Mouse (Mus musculus) limb, embryonic 10.5 days (tissue): Measurements from ENCODE around the gene Hecw1. TPM values are rescaled to one million over a fixed set of nuclear protein-coding genes. Genes with fewer than 3 reads are reported as not detected.
A peak's percentile ranks its signal among the peaks of the same experiment; 100 is the strongest.

Experiments used
- DNase-seq: peaks from one replicate; pipeline ENCODE4 v3.0.0-alpha.2; 2017; ENCODE audit warnings: low spot score
- H3K27ac ChIP-seq: fragments of 300-500 bp; sonication (generic); 2 replicates; pipeline ENCODE4 v1.5.1; 2016; ENCODE audit warnings: mild to moderate bottlenecking
- H3K27me3 ChIP-seq: fragments of 300-500 bp; sonication (generic); 2 replicates; pipeline ENCODE4 v1.6.1; 2016; ENCODE audit warnings: low read depth, mild to moderate bottlenecking; ENCODE audit not compliant: poor library complexity, severe bottlenecking
- H3K36me3 ChIP-seq: fragments of 300-500 bp; sonication (generic); 2 replicates; pipeline ENCODE4 v1.6.1; 2016; ENCODE audit warnings: mild to moderate bottlenecking, moderate library complexity
- H3K4me1 ChIP-seq: fragments of 300-500 bp; sonication (generic); 2 replicates; pipeline ENCODE4 v1.6.1; 2016
- H3K4me3 ChIP-seq: fragments of 300-500 bp; sonication (generic); 2 replicates; pipeline ENCODE4 v1.5.1; 2016; ENCODE audit warnings: mild to moderate bottlenecking, moderate library complexity
- H3K9me3 ChIP-seq: fragments of 300-500 bp; sonication (generic); replicated peaks from 2 replicates; pipeline ENCODE4 v1.6.1; 2016; ENCODE audit warnings: mild to moderate bottlenecking
- WGBS: fragments of 180-500 bp; shearing (Covaris S2); methylation state at CpG from one replicate; pipeline ENCODE4 v1.1.7; 2016; 5-methylcytosine and 5-hydroxymethylcytosine counted together
- polyA plus RNA-seq: library from polyadenylated mRNA; unstranded; fragments of >200 nt; fragmentation: Nextera tagmentation; extraction: Ambion mirVana; gene quantifications from 2 replicates; pipeline ENCODE4 v1.2.1, GENCODE M21; 2016

Hecw1 gene
- 0.09 and 0.15 TPM in 2 replicates for polyA plus RNA-seq

DNA sequence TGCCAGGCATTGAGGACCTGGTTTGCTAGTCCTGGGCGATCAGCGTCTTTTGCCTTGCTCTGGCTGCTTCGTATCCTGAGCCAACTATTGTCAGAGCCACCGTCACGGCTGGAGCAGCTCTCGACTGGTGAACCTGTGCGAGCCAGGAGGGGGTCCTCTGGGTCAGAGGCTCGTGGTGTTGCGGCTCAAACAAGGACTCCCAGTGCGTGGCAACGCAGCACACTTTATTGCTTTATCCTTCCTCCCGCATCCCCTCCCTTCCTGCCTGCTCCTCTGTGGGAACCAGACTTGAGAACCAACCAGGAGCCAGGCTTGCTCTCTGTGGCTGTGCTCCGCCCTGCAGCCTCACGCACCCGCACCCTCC is at the start of gene Hecw1:
TSS of gene Hecw1 (minus strand) at position 323 of the 364 bp plus-strand sequence.
- Histone ChIP-seq H3K27me3 (peaks cover 56% of the 10 kb centered on the region), H3K4me1 (peaks cover 10% of the 10 kb centered on the region), H3K4me3 (peak within 1 kb of the TSS; percentile 60), H3K27ac (no peak within 1 kb of the TSS), H3K9me3 (no peaks in the 10 kb centered on the region), H3K36me3 (no peaks in the 10 kb centered on the region)
- WGBS, result 1% methylated on average over 15 of the region's 15 CpGs
- DNase-seq, result no peak

DNA sequence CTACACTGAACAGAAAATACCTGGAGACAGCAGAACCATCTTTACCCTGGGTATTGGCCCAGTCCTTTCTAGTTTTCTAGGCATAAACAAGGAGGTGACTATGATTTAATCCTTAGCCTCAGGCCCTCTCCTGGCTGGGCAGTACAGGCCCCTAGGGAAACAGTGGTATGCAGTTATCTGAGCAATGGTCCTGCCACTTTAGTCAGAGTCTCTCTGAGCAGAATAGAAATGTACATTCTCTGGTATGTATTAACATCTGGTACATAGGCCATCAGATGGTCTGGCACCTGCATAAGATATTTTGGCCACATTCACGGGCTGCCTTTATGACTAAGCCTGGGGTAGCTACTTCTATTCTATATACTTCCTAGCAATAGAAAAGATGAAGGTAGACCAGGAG is 38.3 kb upstream of the Hecw1 start:
- Histone ChIP-seq H3K4me3 (no peak overlapping the region), H3K27ac (no peak overlapping the region), H3K27me3 (no peaks in the 10 kb centered on the region), H3K9me3 (no peaks in the 10 kb centered on the region), H3K36me3 (no peaks in the 10 kb centered on the region), H3K4me1 (no peaks in the 10 kb centered on the region)
- no peak for DNase-seq
- WGBS, result 91% methylated on average over 1 of the region's 1 CpGs

DNA sequence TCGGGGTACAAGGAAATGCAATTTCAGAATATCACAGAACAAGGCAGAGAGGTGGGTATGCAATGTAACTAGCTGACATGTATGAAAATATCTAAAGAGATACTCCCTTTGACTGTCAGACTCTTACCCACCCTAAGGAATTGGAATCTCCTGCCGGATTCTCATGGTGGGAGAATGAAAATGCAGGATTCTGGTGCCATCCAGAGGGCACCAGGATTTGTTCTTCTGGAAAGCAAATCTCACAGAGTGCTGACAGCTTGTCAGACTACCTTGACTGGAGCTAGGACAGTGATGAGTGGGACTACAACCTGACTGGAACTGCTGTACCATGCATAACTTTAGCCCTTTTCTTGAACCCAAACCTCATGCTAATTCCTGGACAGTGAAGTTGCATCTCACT is 29.6 kb upstream of the Hecw1 start:
- Histone ChIP-seq H3K9me3 (no peaks in the 10 kb centered on the region), H3K4me3 (no peak overlapping the region), H3K27ac (no peak overlapping the region), H3K36me3 (no peaks in the 10 kb centered on the region), H3K4me1 (no peaks in the 10 kb centered on the region), H3K27me3 (no peaks in the 10 kb centered on the region)
- DNase-seq, result no peak
- 84% methylated on average over 2 of the region's 2 CpGs for WGBS

DNA sequence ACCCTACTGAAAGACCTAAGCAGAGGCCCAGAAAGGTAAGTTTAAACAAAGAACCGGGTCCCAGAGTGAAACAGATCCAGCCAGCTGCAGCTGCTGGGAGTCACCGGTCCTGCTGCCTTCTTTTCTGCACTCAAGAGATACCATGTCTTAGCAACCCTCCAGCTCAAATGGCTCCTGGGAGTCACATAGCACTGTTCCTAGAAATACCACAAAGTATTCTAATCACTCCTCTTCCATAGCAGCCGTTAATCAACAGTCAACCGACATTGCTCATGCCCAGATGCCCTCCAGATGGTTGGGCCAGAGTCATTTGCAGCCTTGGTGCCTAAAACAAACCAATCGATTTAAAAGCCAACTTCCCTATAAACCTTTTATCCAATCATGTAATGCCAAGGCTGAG is 19.8 kb upstream of the Hecw1 start:
- no peaks in the 10 kb centered on the region for H3K27me3 ChIP-seq
- H3K9me3 ChIP-seq, result no peaks in the 10 kb centered on the region
- H3K4me1 ChIP-seq, result no peaks in the 10 kb centered on the region
- H3K4me3 ChIP-seq, result no peak overlapping the region
- 79% methylated on average over 5 of the region's 5 CpGs for WGBS
- no peak for DNase-seq
- no peaks in the 10 kb centered on the region for H3K36me3 ChIP-seq
- no peak overlapping the region for H3K27ac ChIP-seq

DNA sequence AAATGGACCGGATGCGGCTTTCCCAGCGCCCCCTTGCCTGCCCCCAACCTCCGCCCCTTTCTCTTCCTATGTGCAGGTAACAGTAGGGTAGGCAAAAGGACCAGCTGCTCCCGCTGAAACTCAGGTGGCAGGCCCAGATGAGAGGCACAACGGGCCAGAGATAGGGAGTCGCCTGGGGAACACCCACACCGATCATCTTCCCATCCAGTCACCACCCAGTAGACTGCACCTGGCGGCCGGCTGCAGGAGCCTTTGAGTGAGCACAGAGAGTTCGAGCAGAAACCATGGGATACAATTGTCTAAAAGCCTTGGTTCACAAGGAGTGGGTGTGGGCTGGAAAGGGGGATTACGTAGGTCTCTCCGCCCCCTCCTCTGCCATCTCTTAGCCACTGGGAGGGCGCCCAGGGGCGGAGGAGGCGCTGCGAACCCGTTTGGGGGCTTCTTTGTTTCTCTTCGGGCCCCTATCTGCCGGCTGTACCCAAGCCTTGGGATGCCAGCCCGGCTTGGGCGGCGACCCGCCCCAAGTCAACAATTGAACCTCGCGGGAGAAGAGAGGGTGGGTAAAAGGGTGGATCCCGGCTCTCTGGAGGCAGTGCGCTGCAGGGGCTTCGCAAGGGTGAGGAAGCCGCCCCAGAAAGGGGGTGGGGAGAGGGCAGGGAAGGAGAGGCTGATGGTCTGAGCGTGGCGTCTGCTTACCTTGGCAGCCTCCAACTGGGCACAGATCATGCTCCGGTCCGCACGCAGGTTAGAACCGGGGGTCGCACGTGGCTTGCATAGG is 711 bp downstream of the Hecw1 start:
- H3K4me3 ChIP-seq, result peak overlapping the region; percentile 60
- H3K27me3 ChIP-seq, result peaks cover 56% of the 10 kb centered on the region
- no peaks in the 10 kb centered on the region for H3K9me3 ChIP-seq
- no peak overlapping the region for H3K27ac ChIP-seq
- H3K4me1 ChIP-seq, result peaks cover 10% of the 10 kb centered on the region
- WGBS, result 1% methylated on average over 38 of the region's 38 CpGs
- H3K36me3 ChIP-seq, result no peaks in the 10 kb centered on the region
- peak; percentile 52 for DNase-seq

DNA sequence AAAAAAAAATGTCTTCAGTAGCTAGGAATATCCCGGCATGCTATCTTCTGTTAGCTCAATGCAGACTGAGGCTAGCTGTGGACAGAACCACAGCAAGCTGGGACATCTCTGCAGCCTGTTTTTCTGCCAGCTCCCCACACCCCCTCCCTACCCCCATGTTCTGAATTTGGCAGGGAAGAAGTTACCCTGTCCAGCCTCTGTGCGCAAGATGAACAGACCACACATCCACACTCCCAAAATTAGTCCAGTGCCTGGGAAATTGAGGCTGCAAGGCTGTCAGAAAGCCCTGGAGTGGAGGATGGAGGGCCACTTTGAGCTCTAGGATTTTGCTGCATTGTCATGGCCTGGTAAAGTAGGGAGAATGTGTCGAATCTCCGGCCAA is 1.3 kb downstream of the Hecw1 start:
- 26% methylated on average over 4 of the region's 4 CpGs for WGBS

GRCm38 (mm10) chr13:14519605-14520004 is 3.4 kb downstream of the Hecw1 start:
- Histone ChIP-seq H3K9me3 (no peaks in the 10 kb centered on the region), H3K4me1 (peaks cover 10% of the 10 kb centered on the region), H3K36me3 (no peaks in the 10 kb centered on the region), H3K27ac (no peak overlapping the region), H3K27me3 (peaks cover 53% of the 10 kb centered on the region), H3K4me3 (no peak overlapping the region)
- WGBS, result 87% methylated on average over 3 of the region's 3 CpGs
- no peak for DNase-seq

More for the DNA sequence above, 1.3 kb downstream of the Hecw1 start:
- DNase-seq, result no peak
- H3K36me3 ChIP-seq, result no peaks in the 10 kb centered on the region
- peaks cover 10% of the 10 kb centered on the region for H3K4me1 ChIP-seq
- peak overlapping the region; percentile 60 for H3K4me3 ChIP-seq
- H3K27ac ChIP-seq, result no peak overlapping the region
- no peaks in the 10 kb centered on the region for H3K9me3 ChIP-seq
- H3K27me3 ChIP-seq, result peaks cover 56% of the 10 kb centered on the region

- Histone ChIP-seq H3K27ac (no peak overlapping the region), H3K27me3 (peaks cover 33% of the 10 kb centered on the region), H3K36me3 (no peaks in the 10 kb centered on the region), H3K9me3 (no peaks in the 10 kb centered on the region), H3K4me1 (peaks cover 6% of the 10 kb centered on the region), H3K4me3 (no peak overlapping the region)
- DNase-seq, result no peak
- 91% methylated on average over 3 of the region's 3 CpGs for WGBS
These were observed 5.5 kb downstream of the Hecw1 start for GRCm38 (mm10) chr13:14517478-14517877.

GRCm38 (mm10) chr13:14515106-14515505 is 7.9 kb downstream of the Hecw1 start:
- H3K4me1 ChIP-seq, result no peaks in the 10 kb centered on the region
- H3K36me3 ChIP-seq, result no peaks in the 10 kb centered on the region
- DNase-seq, result no peak
- H3K9me3 ChIP-seq, result no peaks in the 10 kb centered on the region
- H3K4me3 ChIP-seq, result no peak overlapping the region
- H3K27ac ChIP-seq, result no peak overlapping the region
- WGBS, result 87% methylated on average over 2 of the region's 2 CpGs
- H3K27me3 ChIP-seq, result peaks cover 9% of the 10 kb centered on the region

GRCm38 (mm10) chr13:14513934-14514333 is 9.1 kb downstream of the Hecw1 start:
- Histone ChIP-seq H3K4me3 (no peak overlapping the region), H3K27me3 (no peaks in the 10 kb centered on the region), H3K36me3 (no peaks in the 10 kb centered on the region), H3K4me1 (no peaks in the 10 kb centered on the region), H3K9me3 (no peaks in the 10 kb centered on the region), H3K27ac (no peak overlapping the region)
- DNase-seq, result no peak

GRCm38 (mm10) chr13:14506765-14507164 is 16.3 kb downstream of the Hecw1 start:
- Histone ChIP-seq H3K36me3 (no peaks in the 10 kb centered on the region), H3K9me3 (no peaks in the 10 kb centered on the region), H3K4me1 (no peaks in the 10 kb centered on the region), H3K27ac (no peak overlapping the region), H3K4me3 (no peak overlapping the region), H3K27me3 (no peaks in the 10 kb centered on the region)
- no peak for DNase-seq
- WGBS, result 92% methylated on average over 5 of the region's 5 CpGs

- no peak for DNase-seq
- Histone ChIP-seq H3K36me3 (no peaks in the 10 kb centered on the region), H3K27ac (no peak overlapping the region), H3K4me3 (no peak overlapping the region), H3K4me1 (no peaks in the 10 kb centered on the region), H3K27me3 (no peaks in the 10 kb centered on the region), H3K9me3 (no peaks in the 10 kb centered on the region)
- WGBS, result 45% methylated on average over 1 of the region's 1 CpGs
These were observed 22.8 kb downstream of the Hecw1 start for GRCm38 (mm10) chr13:14500251-14500650.

DNA sequence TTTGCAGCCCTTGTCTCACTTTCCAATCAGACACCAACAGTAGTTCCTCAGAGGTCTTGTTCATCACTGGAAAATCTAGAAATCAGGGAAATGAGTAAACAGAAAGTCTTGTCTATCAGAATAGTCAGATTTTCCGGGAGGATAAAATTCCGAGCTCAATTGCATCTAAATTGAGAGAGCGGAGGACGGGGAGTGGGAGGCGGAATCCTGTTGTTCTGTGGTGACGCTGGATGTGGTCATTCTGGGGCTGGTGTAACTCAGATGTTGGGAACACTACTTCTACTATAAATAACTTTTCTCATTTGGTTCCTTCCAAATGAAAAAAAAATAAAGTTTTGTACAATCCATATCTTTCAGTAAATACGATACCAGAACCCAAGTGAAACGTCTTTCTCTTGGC is 24.2 kb downstream of the Hecw1 start:
- Histone ChIP-seq H3K27me3 (no peaks in the 10 kb centered on the region), H3K27ac (no peak overlapping the region), H3K9me3 (no peaks in the 10 kb centered on the region), H3K4me1 (no peaks in the 10 kb centered on the region), H3K36me3 (no peaks in the 10 kb centered on the region), H3K4me3 (no peak overlapping the region)
- no peak for DNase-seq
- WGBS, result 94% methylated on average over 8 of the region's 8 CpGs

DNA sequence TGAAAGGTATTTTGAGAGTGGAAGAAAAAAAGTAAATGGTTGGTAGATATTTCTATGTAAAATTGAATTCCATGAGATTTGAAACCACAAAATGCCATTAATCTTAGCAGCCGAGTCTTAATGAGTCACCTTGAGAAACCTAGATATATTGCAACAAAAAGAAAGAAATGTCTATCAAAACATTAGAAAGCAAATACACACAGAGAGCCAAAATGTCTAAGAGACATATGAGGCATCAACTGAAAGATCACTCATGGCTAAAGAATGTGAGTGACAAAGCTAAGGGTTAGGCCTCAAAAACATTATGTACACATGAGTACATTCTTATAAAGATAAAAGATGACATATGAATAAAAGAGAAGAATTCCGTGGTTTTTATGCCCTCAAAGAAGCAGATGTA is 26.1 kb downstream of the Hecw1 start:
- WGBS, result 80% methylated on average over 2 of the region's 2 CpGs
- no peak for DNase-seq
- no peaks in the 10 kb centered on the region for H3K9me3 ChIP-seq
- H3K36me3 ChIP-seq, result no peaks in the 10 kb centered on the region
- H3K4me1 ChIP-seq, result no peaks in the 10 kb centered on the region
- H3K27me3 ChIP-seq, result no peaks in the 10 kb centered on the region
- no peak overlapping the region for H3K27ac ChIP-seq
- no peak overlapping the region for H3K4me3 ChIP-seq
